Mouse (Mus musculus) cortical plate, adult 2 months (tissue): ENCODE measurements around the gene Lrrk1.
A peak's percentile ranks its signal among the peaks of the same experiment; 100 is the strongest.

Source experiments
- CTCF ChIP-seq: fragments of 200-500 bp; IDR thresholded peaks from 2 replicates; pipeline ENCODE4 v1.5.1; 2011; ENCODE audit warnings: mild to moderate bottlenecking, control low read depth, low read length; ENCODE audit not compliant: insufficient read depth; ENCODE audit errors: extremely low read depth
- POLR2A ChIP-seq: fragments of 200-500 bp; IDR thresholded peaks from 2 replicates; pipeline ENCODE4 v1.6.1; 2011; ENCODE audit warnings: mild to moderate bottlenecking, low read length, control low read depth; ENCODE audit not compliant: insufficient read depth; ENCODE audit errors: extremely low read depth

- TF ChIP-seq POLR2A = no peak
- TF ChIP-seq CTCF = peak; percentile 87
Measured at GRCm38 (mm10) chr7:66300680-66301079, 87.5 kb downstream of the Lrrk1 start.
